Mouse (Mus musculus) layer of hippocampus, postnatal 36 days (tissue): ENCODE measurements at regions not wholly inside any gene's neighbourhood (a gene's known extent, or its start where the extent isn't known, plus 50 kb on each side); places are given as distances from the start of the nearest gene placed in this dataset.

Experiments
- DNase-seq, 2 experiments: peaks; one replicate each; pipeline ENCODE4 v3.0.0; 2022

DNA sequence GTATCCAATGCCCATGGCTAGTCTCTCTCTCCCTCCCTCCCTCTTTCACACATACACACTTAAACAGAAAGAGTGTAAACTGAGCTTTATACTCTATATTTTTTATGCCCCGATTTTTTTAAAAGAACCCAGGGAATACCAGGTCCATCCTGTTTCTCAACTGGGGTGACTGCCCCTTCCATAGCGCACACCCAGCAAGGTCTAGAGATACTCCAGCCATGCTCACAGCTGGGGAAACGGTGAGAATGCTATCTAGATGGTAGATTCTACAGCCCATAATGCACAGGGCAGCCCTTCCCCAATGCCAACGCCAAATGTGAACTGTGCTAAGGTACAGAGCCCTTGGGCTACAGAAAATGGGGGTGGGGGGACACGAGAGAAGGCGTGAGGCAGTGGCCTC is 51.2 kb upstream of the Tln2 start:
- DNase-seq: no peak

GRCm38 (mm10) chr9:67611676-67612075 is 52.2 kb upstream of the Tln2 start:
- no peak for DNase-seq

DNA sequence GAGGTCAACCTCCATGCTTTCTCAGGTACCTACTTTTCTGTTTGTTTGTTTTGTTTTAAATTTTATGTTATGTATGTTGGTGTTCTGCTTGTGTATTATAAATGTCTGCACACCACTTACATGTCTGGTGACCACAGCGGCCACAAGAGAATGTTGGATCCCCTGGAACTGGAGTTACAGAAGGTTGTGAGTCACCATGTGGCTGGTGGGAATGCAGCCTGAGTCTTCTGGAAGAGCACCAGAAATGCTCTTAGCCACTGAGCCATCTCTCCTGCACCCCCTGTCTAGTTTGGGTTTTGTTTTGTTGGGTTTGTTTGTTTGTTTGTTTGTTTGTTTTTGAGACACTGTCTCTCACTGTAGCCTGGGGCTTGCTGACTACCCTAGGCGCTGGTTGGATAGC is 52.6 kb upstream of the Tln2 start:
- no peak for DNase-seq

DNA sequence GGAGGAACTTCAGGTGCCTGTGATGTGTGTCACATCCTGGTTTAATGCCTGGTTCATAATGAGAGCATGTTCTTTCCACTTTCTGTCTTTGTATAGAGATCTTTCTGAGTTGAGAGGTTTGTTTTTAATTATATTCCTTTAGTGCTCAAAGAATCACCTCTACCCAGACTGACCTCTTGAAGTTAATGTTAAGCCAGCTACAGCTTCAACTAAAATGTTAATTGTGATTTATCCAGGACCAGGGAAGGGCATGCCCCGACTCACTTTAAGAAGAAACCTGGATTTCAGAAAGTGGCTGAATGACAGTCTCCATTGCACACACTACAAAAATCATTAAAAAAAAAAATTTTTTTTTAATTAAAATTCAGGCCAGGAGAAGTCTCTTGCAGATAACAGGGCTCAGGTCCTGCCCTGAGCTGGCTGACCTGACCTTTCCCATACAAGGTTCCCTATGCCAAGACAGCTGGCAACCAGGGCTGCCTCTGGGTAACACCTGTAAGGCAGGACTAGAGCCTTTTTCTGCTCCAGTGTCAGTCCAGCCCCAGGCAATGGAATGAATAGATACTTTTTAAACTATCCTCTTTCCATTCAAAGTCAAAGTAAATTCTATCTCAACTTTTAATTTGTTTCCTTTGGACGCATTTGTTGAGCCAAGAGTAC is 54.7 kb upstream of the Tln2 start:
- no peak for DNase-seq

- DNase-seq: no peak
Observed at GRCm38 (mm10) chr9:67616207-67616606, 56.7 kb upstream of the Tln2 start.

GRCm38 (mm10) chr9:67617341-67618217 is 58.1 kb upstream of the Tln2 start:
- DNase-seq: no peak

DNA sequence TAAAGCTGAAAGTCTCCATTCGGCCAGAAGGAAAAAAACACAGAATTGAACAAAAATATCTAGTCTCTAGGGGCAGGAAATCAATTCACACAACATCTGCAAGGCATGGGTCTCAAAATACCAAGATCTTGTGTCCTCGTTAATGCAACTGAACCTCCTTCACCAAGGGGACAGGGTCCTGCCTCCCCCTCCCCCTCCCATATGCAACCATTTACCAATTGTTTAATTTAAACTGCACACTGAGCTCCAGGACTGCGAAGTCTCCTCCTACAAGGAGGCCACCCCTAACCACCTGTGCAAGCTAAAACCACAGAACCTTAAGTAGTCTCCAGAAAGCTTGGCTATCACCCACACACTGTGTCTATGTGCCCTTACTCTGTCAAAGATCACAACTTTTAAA is 61.4 kb upstream of the Tln2 start:
- no peak for DNase-seq

DNA sequence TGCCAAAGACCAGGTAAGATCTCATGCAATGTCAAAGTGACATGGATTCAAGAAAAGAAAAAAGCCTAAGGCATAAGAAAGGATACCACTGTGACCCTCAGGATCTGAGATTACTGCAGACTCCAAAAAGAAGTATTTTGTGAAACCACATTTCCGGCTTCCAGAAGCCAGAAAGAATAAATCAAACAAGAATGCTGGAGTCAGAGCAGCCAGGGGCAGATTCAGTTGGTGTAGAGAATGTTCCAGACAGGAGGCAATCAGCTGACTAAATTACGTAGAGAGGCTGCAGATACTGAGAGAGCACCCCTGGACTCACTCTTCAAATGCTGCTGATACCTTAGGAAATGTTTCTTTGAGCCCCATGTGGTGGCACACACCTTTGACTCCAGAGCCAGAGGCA is 67.7 kb upstream of the Tln2 start:
- DNase-seq: no peak

GRCm38 (mm10) chr9:67629624-67630023 is 70.1 kb upstream of the Tln2 start:
- DNase-seq: no peak

DNA sequence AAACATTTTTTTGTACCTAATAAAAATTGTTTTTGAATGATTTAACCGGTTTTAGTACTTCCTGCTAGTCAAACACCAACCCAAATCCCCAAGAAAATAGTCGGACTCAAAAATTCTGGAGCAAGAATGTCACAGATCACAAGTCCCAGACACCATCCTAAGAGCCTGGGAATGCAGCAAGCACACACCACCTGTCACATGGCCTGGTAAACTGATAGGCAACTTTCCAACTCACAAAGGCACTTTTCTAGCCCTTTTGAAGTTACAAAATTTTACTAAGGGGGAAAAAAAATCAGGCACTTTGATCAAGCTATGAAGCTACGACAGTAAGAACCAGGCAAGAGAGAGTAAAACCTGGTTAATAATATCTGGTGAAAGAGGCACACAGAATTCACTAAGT is 70.7 kb upstream of the Tln2 start:
- DNase-seq: no peak

GRCm38 (mm10) chr9:67631741-67632243 is 72.3 kb upstream of the Tln2 start:
- DNase-seq: no peak

DNA sequence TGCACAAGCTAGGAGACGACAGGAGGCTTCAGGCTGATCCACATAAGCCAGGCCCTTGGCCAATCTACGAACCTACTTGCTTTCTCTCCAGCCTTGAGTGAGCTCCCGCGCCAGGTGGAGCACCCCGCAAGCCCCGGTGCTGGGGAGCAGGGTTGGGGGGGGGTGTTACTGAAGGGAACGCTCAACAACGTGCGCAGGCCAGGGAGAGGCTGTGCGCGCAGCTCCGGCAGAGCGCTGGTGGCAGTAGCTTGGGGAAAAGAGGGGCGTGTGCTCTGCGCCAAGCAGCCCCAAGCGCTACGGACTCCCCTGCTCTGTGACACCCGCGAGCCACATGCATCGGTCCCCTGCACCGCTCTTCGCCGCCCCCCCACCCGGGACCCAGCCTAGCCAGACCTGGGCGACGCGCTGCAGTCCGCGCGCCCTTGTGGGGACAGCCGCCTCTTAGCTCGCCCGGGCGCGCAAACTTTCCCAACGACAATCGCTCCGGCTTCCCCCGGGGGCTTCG is 73.1 kb upstream of the Tln2 start:
- peak in 1 of 2 experiments; percentile 30 for DNase-seq

- DNase-seq: peak; percentile 34 to 40
Observed at GRCm38 (mm10) chr9:67633026-67633741, 73.7 kb upstream of the Tln2 start.

DNA sequence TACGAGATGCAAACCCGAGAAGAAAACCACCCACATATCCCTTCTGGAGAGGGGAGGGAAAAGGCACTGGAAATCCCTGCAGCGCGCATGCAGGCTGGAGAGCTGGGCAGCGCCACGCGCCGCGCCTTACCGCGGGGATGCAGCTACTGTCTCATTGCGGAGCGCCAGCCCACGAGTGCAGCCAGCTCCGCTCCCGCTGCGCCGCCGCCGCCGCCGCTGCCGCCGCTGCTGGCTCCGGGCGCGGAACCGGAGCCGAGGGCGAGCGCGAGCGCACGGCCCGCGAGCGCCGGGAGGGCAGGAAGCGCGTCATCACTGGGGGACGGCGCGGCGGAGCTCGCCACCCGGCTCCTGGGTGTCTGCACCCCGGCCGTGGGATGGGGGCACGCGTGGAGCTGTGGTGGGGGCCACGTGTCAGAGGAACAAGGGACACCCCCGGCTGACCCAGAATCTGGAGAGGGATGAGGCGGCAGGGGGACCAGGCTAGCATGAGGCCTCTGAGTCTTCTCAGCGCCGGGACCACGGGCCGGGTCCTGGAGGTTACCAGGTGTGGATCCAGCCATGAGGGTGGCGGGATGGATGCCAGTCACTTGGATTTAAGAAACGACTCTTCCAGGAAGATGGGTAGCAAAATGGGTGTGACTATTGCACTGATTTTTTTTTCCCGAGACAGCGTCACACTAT is 74.4 kb upstream of the Tln2 start:
- DNase-seq: peak; percentile 77 to 78

GRCm38 (mm10) chr9:67646820-67647219 is 87.3 kb upstream of the Tln2 start:
- DNase-seq: no peak

DNA sequence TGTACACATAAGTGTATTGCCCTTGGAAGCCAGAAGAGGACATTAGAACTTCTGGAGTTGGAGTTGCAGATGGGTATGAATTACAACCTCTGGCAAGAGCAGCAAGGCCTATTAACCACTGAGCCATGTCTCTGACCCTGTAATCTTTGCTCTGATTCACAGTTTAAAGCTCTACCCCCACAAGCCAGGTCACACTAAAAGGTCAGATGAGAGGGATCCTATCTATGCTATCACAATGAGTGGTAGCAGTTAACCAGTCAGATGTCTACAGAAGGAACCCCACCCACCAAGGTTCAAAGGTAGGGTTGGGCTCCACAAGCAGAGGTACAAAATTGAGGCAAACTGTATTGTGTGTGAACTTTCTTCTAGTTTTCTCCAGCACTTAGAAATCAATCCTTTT is 94.5 kb upstream of the C2cd4b start:
- DNase-seq: no peak

DNA sequence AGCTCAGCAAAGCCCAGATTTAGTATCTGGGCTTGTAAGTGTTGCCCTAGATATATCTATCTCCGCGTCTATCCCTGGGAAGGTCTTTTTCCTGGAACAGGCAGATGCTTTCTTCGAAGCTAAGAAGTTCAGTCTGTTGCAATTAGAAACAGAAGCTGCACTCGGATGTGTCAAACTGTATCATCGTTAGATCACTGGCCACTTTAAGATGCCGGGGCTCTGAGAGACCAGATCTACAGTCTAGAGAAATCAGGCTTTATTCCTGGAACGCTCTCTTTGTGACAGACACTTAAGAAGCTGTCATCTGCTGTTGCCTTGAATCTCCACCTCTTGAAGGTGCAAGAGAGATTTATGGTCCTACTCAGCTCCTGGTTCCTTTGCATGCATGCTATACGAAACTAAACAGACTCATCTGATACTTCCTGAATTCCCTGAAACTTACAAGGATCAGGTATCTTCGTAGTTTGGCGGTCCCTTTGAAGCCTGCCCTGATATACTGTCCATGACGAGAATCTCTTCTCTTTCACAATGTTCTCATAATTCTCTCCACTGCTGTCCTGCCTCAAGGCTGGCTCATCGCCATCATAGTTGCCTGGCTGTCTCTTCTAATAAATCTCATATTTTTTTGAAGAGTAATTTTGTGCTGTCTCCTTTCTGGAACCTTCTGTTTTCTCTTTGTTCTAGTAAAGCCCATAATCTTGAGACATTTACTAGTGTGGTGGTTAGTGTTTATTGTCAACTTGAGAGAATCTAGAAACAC is 88.8 kb upstream of the C2cd4b start:
- no peak for DNase-seq

DNA sequence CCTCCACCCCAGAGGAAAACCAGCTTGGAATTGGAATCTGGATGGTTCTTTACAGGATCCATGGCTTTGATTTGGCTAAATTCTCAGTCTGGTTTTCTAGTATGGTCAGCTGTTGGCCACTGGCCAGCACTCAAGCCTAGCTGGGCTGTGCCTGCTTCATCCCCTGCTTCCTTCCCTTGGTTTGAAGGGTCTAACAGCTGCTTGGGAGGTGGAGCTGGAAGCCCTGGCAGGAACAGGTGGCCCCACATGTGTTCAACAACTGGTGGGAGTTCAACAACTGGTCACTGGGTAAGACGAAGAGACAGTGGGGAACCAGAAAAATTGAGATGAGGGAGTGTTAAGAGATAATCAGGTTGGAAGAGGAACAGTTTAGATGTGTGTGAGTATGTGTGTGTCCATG is 82.3 kb upstream of the C2cd4b start:
- DNase-seq: no peak

- peak; percentile 54 to 66 for DNase-seq
Observed at GRCm38 (mm10) chr9:67683367-67683766, 75.9 kb upstream of the C2cd4b start.

DNA sequence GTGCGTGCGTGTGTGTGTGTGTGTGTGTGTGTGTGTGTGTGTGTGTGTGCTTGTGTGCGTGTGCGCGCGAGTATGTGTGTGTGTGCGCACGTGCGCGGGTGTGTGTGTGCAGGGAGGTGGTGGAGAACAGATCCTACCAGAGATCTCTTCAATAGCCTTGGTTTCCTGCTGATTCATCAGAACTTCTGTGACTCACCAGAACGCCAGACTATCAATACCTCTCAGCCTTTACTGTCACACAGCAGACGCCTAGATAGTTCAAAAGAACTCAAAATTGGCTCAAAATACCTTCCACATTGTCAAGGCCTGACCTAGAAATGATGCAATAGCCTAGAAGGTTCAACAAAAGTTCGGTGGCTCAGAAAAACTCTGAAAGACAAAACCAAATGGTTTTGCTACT is 66.8 kb upstream of the C2cd4b start:
- no peak for DNase-seq

DNA sequence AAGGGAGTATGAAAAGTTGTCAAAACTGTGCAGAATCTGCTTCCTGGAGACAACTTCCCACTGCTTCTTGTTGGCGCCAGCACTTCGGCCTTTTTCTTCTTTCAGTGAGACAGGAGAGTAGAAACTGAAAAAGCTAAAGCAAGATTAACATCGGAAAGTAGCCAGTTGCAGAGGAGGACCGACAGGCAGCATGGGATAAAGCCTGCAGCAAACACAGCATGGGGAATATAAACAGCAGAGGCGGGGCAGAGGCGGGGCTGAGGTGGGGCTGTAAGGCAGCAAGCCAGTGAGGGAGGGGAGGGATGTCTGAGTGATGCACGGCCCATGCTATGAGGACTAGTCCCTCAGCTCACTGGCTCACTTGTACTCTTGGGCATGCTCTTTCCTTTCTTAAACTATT is 65.5 kb upstream of the C2cd4b start:
- peak in 1 of 2 experiments; percentile 20 for DNase-seq

- DNase-seq: no peak
Observed at GRCm38 (mm10) chr9:67698796-67699195, 60.4 kb upstream of the C2cd4b start.
